Mouse (Mus musculus): ENCODE measurements around the gene Sh3bgr.

The Sh3bgr gene

DNA sequence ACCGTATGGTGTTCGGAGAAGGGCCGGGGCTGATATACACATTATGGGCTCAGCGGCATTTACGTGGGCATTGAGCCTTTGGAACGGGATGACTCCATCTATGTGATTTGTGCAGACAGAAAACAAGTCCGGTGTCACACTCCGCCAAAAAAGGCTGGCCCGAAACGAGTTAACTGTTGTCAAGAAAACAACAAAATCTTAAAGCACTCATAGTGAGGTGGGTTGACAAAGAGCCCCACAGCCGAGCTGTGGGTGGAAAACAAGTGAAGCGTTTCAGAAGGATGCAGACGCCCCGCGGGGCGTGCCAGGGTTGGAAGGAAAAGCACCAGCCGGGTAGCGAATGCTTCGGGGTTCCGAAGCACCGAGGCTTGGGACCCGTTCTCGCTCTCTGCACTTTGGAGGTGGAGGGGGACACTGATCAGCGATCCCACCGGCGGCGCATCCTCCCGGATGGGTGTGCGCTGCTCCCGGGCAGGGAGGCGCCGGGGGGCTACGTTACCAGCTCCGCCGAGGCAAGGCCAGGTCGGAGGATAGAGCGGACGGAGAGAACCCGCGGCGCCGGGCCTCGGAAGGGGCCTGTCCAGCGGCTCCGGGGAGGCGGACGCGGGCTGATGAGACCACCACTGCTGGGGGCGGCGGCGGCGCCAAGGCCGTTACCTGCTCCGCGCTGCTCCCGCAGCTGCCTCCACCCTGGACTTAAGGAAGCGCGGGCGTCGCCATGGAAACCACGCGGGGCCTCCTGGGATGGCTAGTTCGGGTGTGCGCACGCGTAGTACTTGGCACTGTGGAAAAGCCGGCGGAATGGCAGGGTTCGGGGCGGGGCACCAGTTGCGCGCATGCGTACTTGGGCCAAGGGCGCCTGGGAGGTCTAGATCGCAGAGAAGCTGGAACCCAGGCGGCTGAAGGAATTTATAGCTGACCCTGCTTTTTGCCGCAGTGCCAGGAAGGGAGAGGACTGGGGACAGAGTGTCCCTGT is 8.4 kb upstream of the Sh3bgr start, which contains the start of gene Lca5l:
TSS of gene Lca5l (minus strand) at position 741 of the 976 bp plus-strand sequence.
- TF ChIP-seq POU5F1 (IDR thresholded peaks at IDR 0.05; ENCODE audit: borderline replicate concordance, low read length) (no peak), CTCF (conservative IDR thresholded peaks at IDR 0.05; ENCODE audit: low read length) (no peak), NANOG (IDR thresholded peaks at IDR 0.05; ENCODE audit: borderline replicate concordance, low read length) (no peak)
- Histone ChIP-seq H3K27me3 (ENCODE audit: insufficient read depth, low read length) (peaks cover 16% of the 10 kb centered on the region), H3K9me3 (ENCODE audit: low read length) (peaks cover 11% of the 10 kb centered on the region; the same call in 1 of the 2 replicates), H3K4me3 (replicated peaks; ENCODE audit: low read length) (peak within 1 kb of the TSS; percentile 96), H3K4me1 (replicated peaks; ENCODE audit: low read depth, low read length) (peaks cover 17% of the 10 kb centered on the region), H3K36me3 (ENCODE audit: insufficient read depth, low read length) (no peaks in the 10 kb centered on the region)

DNA sequence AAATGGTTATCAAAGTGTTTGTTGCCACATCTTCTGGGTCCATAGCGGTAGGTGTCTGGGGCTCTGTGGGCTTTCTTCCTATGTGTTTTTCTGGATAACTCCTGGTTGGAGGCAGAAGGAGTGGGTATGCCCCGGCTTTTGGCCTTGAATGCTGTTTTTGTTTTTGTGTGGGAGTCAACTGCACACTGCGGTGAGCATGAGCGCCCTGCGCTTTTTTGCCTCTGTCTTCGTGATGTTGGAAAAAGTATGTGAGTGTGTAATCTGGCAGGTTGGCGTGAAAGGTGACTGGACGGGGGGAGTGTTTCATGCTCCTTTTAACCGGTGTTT is 415 bp downstream of the Sh3bgr start:
- H3K27me3 ChIP-seq (ENCODE audit: insufficient read depth, low read length), result peaks cover 14% of the 10 kb centered on the region
- peak overlapping the region; percentile 73 for H3K4me3 ChIP-seq (replicated peaks; ENCODE audit: low read length)
- H3K36me3 ChIP-seq (ENCODE audit: insufficient read depth, low read length), result no peaks in the 10 kb centered on the region
- H3K9me3 ChIP-seq (ENCODE audit: low read length), result peaks cover 1% of the 10 kb centered on the region; the same call in 1 of the 2 replicates
- peaks cover 16% of the 10 kb centered on the region for H3K4me1 ChIP-seq (replicated peaks; ENCODE audit: low read depth, low read length)
- TF ChIP-seq NANOG (IDR thresholded peaks at IDR 0.05; ENCODE audit: borderline replicate concordance, low read length) (no peak), CTCF (conservative IDR thresholded peaks at IDR 0.05; ENCODE audit: low read length) (no peak), POU5F1 (IDR thresholded peaks at IDR 0.05; ENCODE audit: borderline replicate concordance, low read length) (no peak)

DNA sequence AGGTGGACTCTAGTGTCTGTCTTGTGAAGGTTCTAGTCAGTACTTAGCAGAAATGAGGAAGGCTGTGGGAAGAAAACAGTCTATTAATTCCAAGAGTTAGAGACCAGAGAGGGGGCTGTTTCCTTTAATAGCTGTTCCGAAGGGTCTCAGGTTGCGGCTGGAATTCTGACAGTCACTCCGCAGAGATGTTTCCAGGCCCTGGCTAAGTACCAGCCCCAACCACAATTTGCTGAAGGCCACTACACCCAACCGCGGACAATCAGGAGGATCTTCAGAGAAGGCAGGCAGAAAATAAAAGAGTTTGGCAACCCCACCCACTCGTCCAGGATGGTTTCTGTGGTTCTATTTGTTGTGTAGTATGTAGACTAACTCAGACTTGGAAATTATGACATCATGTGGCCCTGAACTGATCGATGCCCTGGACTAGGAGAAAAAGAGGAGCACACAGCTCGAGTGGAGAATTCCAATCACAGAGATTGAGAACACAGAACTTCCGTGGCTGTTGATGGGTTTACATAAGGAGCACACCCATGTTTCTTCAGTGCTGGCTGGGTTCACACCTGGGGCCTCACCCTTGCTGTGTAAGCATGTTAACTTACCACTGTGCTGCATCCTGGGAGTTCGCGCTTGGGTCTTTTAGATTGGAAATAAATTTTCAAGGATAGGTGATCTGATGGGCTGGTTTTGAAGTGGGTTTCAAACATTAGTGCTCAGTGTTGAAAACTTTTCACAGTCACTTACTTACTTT is 1.4 kb downstream of the Sh3bgr start:
- Histone ChIP-seq H3K36me3 (ENCODE audit: insufficient read depth, low read length) (no peaks in the 10 kb centered on the region), H3K4me1 (replicated peaks; ENCODE audit: low read depth, low read length) (peaks cover 16% of the 10 kb centered on the region), H3K9me3 (ENCODE audit: low read length) (no peaks in the 10 kb centered on the region), H3K27me3 (ENCODE audit: insufficient read depth, low read length) (peaks cover 14% of the 10 kb centered on the region), H3K4me3 (replicated peaks; ENCODE audit: low read length) (no peak overlapping the region)
- TF ChIP-seq POU5F1 (IDR thresholded peaks at IDR 0.05; ENCODE audit: borderline replicate concordance, low read length) (no peak), NANOG (IDR thresholded peaks at IDR 0.05; ENCODE audit: borderline replicate concordance, low read length) (no peak), CTCF (conservative IDR thresholded peaks at IDR 0.05; ENCODE audit: low read length) (no peak)

DNA sequence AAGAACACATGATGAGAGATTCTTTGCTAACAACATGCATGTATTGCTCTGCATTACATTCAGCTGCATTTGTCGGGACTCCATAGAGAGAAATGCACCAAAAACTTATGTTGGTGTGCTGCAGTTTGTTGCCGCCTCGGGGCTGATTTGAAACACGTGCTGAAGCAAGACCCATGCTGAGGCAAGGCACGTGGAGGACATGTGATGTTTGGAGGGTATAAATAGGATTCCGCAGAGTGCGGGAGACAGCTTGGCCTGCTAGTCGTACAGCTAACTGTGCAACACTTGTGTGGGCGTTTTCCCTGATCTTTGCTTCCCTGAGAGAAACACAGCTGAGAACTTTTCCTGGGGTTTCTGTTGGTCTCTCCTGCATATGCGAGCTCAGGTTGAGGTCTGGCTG is 9.5 kb downstream of the Sh3bgr start:
- Histone ChIP-seq H3K9me3 (ENCODE audit: low read length) (no peaks in the 10 kb centered on the region; the same call in 1 of the 2 replicates), H3K4me3 (replicated peaks; ENCODE audit: low read length) (no peak overlapping the region), H3K4me1 (replicated peaks; ENCODE audit: low read depth, low read length) (no peaks in the 10 kb centered on the region), H3K36me3 (ENCODE audit: insufficient read depth, low read length) (no peaks in the 10 kb centered on the region), H3K27me3 (ENCODE audit: insufficient read depth, low read length) (no peaks in the 10 kb centered on the region)
- TF ChIP-seq CTCF (conservative IDR thresholded peaks at IDR 0.05; ENCODE audit: low read length) (no peak), POU5F1 (IDR thresholded peaks at IDR 0.05; ENCODE audit: borderline replicate concordance, low read length) (no peak), NANOG (IDR thresholded peaks at IDR 0.05; ENCODE audit: borderline replicate concordance, low read length) (no peak)

DNA sequence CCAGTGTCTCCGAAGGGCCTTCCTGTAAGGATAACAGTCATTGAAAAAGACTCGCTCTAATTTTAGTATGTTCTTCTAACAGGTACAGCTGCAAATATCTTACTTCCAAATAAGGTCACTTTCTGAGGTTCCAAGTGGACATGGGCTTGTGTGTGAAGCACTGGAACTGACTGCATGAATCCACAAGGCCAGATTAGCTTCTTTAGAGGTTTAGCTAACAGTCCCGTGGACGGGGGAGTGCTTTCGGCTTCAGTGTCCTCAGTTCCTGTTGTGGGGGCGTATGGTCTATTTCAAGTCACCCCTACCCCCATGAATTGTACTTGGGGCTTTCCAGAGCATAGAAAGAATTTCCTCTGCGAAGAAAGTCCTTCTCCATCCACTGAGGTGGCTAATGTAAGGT is 10.6 kb downstream of the Sh3bgr start:
- Histone ChIP-seq H3K9me3 (ENCODE audit: low read length) (no peaks in the 10 kb centered on the region; the same call in 1 of the 2 replicates), H3K4me3 (replicated peaks; ENCODE audit: low read length) (no peak overlapping the region), H3K27me3 (ENCODE audit: insufficient read depth, low read length) (no peaks in the 10 kb centered on the region), H3K36me3 (ENCODE audit: insufficient read depth, low read length) (no peaks in the 10 kb centered on the region), H3K4me1 (replicated peaks; ENCODE audit: low read depth, low read length) (no peaks in the 10 kb centered on the region)
- no peak for TF ChIP-seq CTCF (conservative IDR thresholded peaks at IDR 0.05; ENCODE audit: low read length)
- no peak for TF ChIP-seq POU5F1 (IDR thresholded peaks at IDR 0.05; ENCODE audit: borderline replicate concordance, low read length)
- no peak for TF ChIP-seq NANOG (IDR thresholded peaks at IDR 0.05; ENCODE audit: borderline replicate concordance, low read length)

DNA sequence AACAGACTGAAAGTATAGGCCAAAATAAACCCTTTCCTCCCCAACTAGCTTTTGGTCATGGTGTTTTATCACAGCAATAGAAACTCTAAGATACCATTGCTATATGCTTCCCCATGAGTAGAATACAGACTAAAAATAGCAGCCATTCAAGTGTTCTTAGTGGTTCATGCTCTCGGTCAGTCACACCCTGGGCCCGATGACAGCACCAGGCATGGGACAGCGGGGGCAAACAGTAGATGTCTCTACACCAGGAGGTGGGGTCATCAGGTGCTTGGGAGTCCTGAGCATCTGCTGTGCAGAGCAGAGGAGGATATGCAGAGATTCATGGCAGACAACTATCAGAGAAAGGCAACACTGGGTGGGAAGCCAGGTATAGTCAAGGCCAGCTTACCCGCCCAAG is 12.8 kb downstream of the Sh3bgr start:
- no peaks in the 10 kb centered on the region for H3K4me1 ChIP-seq (replicated peaks; ENCODE audit: low read depth, low read length)
- TF ChIP-seq CTCF (conservative IDR thresholded peaks at IDR 0.05; ENCODE audit: low read length) (no peak), POU5F1 (IDR thresholded peaks at IDR 0.05; ENCODE audit: borderline replicate concordance, low read length) (no peak), NANOG (IDR thresholded peaks at IDR 0.05; ENCODE audit: borderline replicate concordance, low read length) (no peak)
- no peaks in the 10 kb centered on the region for H3K36me3 ChIP-seq (ENCODE audit: insufficient read depth, low read length)
- H3K4me3 ChIP-seq (replicated peaks; ENCODE audit: low read length), result no peak overlapping the region
- H3K27me3 ChIP-seq (ENCODE audit: insufficient read depth, low read length), result no peaks in the 10 kb centered on the region
- H3K9me3 ChIP-seq (ENCODE audit: low read length), result no peaks in the 10 kb centered on the region; the same call in 1 of the 2 replicates

DNA sequence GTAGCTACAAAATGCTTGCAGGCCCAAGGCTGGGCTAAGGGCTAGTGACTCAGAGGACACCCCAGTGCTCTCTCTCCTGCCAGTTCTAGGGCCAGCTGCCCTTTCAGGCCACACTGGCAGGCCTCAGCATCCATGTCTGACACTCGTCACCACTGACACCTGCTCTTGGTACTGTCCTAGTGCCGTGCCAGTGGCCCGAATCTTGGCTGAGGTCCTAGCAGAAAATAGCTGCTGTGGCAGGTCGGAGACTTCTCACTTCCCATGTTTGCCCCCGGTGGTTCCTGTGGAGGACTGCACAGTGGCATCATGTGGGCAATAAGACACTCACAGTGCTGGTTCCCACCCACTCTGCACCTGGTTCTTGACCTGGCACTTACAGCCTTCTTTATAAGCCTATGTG is 21.2 kb downstream of the Sh3bgr start:
- TF ChIP-seq NANOG (IDR thresholded peaks at IDR 0.05; ENCODE audit: borderline replicate concordance, low read length) (no peak), POU5F1 (IDR thresholded peaks at IDR 0.05; ENCODE audit: borderline replicate concordance, low read length) (no peak), CTCF (conservative IDR thresholded peaks at IDR 0.05; ENCODE audit: low read length) (no peak)
- Histone ChIP-seq H3K4me3 (replicated peaks; ENCODE audit: low read length) (no peak overlapping the region), H3K4me1 (replicated peaks; ENCODE audit: low read depth, low read length) (no peaks in the 10 kb centered on the region), H3K36me3 (ENCODE audit: insufficient read depth, low read length) (no peaks in the 10 kb centered on the region), H3K9me3 (ENCODE audit: low read length) (no peaks in the 10 kb centered on the region), H3K27me3 (ENCODE audit: insufficient read depth, low read length) (no peaks in the 10 kb centered on the region)

DNA sequence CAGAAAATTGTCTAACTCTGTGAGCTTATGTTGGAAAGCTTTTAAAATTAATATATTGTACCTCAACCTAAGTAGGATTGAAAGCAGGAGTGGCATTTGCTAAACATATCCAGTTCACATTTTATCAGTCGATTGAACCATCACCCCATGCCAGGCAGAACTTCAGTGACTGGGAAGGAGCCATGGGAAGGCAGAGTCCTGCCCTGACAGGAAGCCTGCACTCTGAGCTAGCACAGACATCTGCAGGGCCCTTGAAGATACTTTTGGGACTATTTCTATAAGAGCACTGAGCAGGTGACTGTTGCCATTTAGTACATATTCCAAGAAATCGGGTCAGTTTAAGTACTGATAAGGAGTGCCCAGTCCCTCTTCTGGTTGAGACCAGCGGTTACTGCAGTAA is 21.7 kb downstream of the Sh3bgr start:
- TF ChIP-seq POU5F1 (IDR thresholded peaks at IDR 0.05; ENCODE audit: borderline replicate concordance, low read length) (no peak), CTCF (conservative IDR thresholded peaks at IDR 0.05; ENCODE audit: low read length) (no peak), NANOG (IDR thresholded peaks at IDR 0.05; ENCODE audit: borderline replicate concordance, low read length) (no peak)
- Histone ChIP-seq H3K9me3 (ENCODE audit: low read length) (no peaks in the 10 kb centered on the region), H3K4me1 (replicated peaks; ENCODE audit: low read depth, low read length) (no peaks in the 10 kb centered on the region), H3K4me3 (replicated peaks; ENCODE audit: low read length) (no peak overlapping the region), H3K27me3 (ENCODE audit: insufficient read depth, low read length) (no peaks in the 10 kb centered on the region), H3K36me3 (ENCODE audit: insufficient read depth, low read length) (no peaks in the 10 kb centered on the region)

All from E14TG2a.4 (cell line).